Mouse (Mus musculus) ES-E14 (cell line): ENCODE measurements at regions not wholly inside any gene's neighbourhood (a gene's known extent, or its start where the extent isn't known, plus 50 kb on each side); places are given as distances from the start of the nearest gene placed in this dataset.

Source experiments
- CHD2 ChIP-seq: IDR thresholded peaks from 2 replicates; pipeline ENCODE4 v1.6.1; 2014; ENCODE audit warnings: mild to moderate bottlenecking, low read depth, low read length, inconsistent platforms
- HCFC1 ChIP-seq: IDR thresholded peaks from 2 replicates; pipeline ENCODE4 v1.6.1; 2012; ENCODE audit warnings: low read length, inconsistent platforms, borderline replicate concordance; ENCODE audit not compliant: insufficient read depth
- ZC3H11A ChIP-seq: IDR thresholded peaks from 2 replicates; pipeline ENCODE4 v1.6.1; 2012; ENCODE audit warnings: low read depth, mild to moderate bottlenecking, inconsistent platforms, low read length, borderline replicate concordance

DNA sequence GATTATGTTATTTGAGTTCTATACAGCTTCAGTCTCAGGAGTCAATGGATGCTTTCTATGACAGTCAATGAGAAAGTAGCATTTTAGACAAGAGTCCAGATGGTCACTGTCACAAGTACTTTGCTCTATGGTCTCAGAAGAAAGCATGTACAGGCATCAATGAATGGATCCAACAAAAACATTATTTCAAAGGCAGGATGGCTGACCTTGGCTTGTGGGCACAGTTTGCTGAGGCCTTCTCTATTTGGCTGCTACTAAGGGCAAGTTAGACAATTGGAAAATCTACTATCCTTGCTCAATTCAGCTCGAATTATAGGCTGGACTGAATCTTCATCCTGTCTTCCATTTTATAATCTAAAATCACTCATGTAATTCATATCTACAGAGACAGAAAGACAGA, 237.9 kb upstream of the A1bg start:
- no peak for TF ChIP-seq ZC3H11A
- no peak for TF ChIP-seq CHD2
- TF ChIP-seq HCFC1 = no peak
